Comparison of ENCODE assay signal across 8 mouse cellular contexts in the genomic region with DNA sequence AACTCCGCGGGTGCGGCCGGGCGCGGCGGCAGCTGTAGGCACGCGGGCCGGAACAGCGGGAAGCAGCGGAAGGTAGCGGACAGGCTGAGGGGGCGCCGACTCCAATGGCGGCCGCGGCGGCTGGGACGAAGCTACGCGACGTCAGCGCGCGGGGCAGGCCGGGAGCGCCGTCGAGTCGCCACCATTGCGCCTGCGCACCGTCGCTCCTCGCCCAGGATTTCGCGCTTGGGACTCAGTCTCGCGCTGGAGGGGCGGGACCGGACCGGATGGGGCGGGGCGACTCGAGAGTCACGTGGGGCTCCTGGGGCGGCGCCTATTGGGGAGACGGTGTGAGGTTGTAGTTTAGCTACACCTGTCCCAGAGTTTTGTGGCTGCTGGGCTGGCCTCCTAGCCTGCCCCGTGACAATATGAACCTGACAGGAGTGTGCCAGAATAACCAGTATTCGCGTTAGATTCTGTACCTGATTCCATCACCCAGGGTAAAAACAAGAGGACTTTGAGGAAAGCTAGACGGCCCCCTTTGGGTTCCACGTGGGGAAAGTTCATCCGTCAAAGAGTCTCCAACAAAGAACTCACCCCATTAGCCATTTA. TPM values are rescaled to one million over a fixed set of nuclear protein-coding genes. Genes with fewer than 3 reads are reported as not detected.
DNase-seq lines count a peak whose midpoint lies in the region; ATAC-seq lines count a peak whose summit lies in the region.

A gene (minus strand): TSS at position 140 of the 591 bp plus-strand sequence.

- intact Hi-C loops in heart, postnatal 14 days (cut with DNase I) = no loop called here

- H3K9ac ChIP-seq in forebrain, embryonic 14.5 days (ENCODE audit: low read length) = peak within 1 kb of the TSS; percentile 97
- peak within 1 kb of the TSS; percentile 99 for H3K9ac ChIP-seq in neural tube, embryonic 15.5 days (replicated peaks)

- ATAC-seq in forebrain, embryonic 14.5 days = peak; percentile 96
- ATAC-seq in neural tube, embryonic 15.5 days (ENCODE audit: low FRiP score) = peak; percentile 95

- peak within 1 kb of the TSS; percentile 100 for H3K4me3 ChIP-seq in forebrain, embryonic 14.5 days (ENCODE audit: low read depth, low read length)
- H3K4me3 ChIP-seq in neural tube, embryonic 15.5 days (replicated peaks) = peak within 1 kb of the TSS; percentile 100

- peak; percentile 96 for DNase-seq in ES-CJ7 (ENCODE audit: low read depth, low spot score)
- peak; percentile 98 for DNase-seq in cerebellum, adult 11 months
- DNase-seq in forebrain, embryonic 14.5 days (ENCODE audit: low spot score) = peak; percentile 98
- peak; percentile 99 for DNase-seq in heart, postnatal 14 days
- peak; percentile 96 for DNase-seq in layer of hippocampus, adult 11-12 months (ENCODE audit: low spot score)
- DNase-seq in lung, adult 18-20 months = peak; percentile 97 to 98
- DNase-seq in testis, postnatal 14 days (ENCODE audit: low spot score) = peak; percentile 98

- peaks cover 29% of the 10 kb centered on the region for H3K36me3 ChIP-seq in forebrain, embryonic 14.5 days (ENCODE audit: control insufficient read depth, insufficient read depth, low read length)
- H3K36me3 ChIP-seq in neural tube, embryonic 15.5 days = peaks cover 22% of the 10 kb centered on the region

- H3K27ac ChIP-seq in forebrain, embryonic 14.5 days (ENCODE audit: low read depth, low read length) = peak within 1 kb of the TSS; percentile 48; the same call in 1 of the 2 replicates
- H3K27ac ChIP-seq in neural tube, embryonic 15.5 days (replicated peaks) = peak within 1 kb of the TSS; percentile 80

- peaks cover 8% of the 10 kb centered on the region for H3K4me1 ChIP-seq in forebrain, embryonic 14.5 days (ENCODE audit: control insufficient read depth, insufficient read depth, low read length)
- peaks cover 33% of the 10 kb centered on the region for H3K4me1 ChIP-seq in neural tube, embryonic 15.5 days

- peak within 1 kb of the TSS; percentile 91 for H3K4me2 ChIP-seq in forebrain, embryonic 14.5 days (ENCODE audit: low read length)
- H3K4me2 ChIP-seq in neural tube, embryonic 15.5 days = peak within 1 kb of the TSS; percentile 89

- no peaks in the 10 kb centered on the region for H3K27me3 ChIP-seq in forebrain, embryonic 14.5 days (replicated peaks; ENCODE audit: control insufficient read depth, insufficient read depth, low read length)
- H3K27me3 ChIP-seq in neural tube, embryonic 15.5 days (replicated peaks) = peaks cover 5% of the 10 kb centered on the region; the same call in 1 of the 2 replicates

- under 1% methylated on average over 55 of the region's 56 CpGs for WGBS in forebrain, embryonic 14.5 days
- WGBS in neural tube, embryonic 15.5 days = 1% methylated on average over 46 of the region's 56 CpGs

- H3K9me3 ChIP-seq in forebrain, embryonic 14.5 days (replicated peaks; ENCODE audit: control insufficient read depth, low read length) = no peaks in the 10 kb centered on the region
- no peaks in the 10 kb centered on the region for H3K9me3 ChIP-seq in neural tube, embryonic 15.5 days (replicated peaks)

RNA-seq across cellular contexts. Expression of the gene that starts here (rescaled TPM):
- 24.5 and 36.8 TPM in 2 replicates for polyA plus RNA-seq in forebrain, embryonic 14.5 days (2014; fragmentation: Nextera tagmentation; extraction: Ambion mirVana)
- total RNA-seq in heart, postnatal 14 days (2021) = 10 to 100 TPM; 43.1 to 43.9 TPM
- 48.2 and 50.0 TPM in 2 replicates for polyA plus RNA-seq in neural tube, embryonic 15.5 days (2015; fragmentation: Nextera tagmentation; extraction: Ambion mirVana)

Comparison
In these comparisons a context has a peak if more than half of its experiments do, and no peak if none do; other contexts are left out.
1. Peak in every context shown above with its lines: DNase-seq, ATAC-seq, H3K4me3 ChIP-seq and H3K27ac ChIP-seq.